Mouse (Mus musculus) bone marrow macrophage, adult 2 months (primary cell): ENCODE data around the gene Borcs6.

Source experiments
- CTCF ChIP-seq: IDR thresholded peaks from 2 replicates; pipeline ENCODE4 v1.5.1; 2012; ENCODE audit warnings: low read depth, mild to moderate bottlenecking, low read length, moderate library complexity
- POLR2A ChIP-seq: IDR thresholded peaks from 2 replicates; pipeline ENCODE4 v1.6.1; 2012; ENCODE audit warnings: mild to moderate bottlenecking, low read depth, low read length, borderline replicate concordance

DNA sequence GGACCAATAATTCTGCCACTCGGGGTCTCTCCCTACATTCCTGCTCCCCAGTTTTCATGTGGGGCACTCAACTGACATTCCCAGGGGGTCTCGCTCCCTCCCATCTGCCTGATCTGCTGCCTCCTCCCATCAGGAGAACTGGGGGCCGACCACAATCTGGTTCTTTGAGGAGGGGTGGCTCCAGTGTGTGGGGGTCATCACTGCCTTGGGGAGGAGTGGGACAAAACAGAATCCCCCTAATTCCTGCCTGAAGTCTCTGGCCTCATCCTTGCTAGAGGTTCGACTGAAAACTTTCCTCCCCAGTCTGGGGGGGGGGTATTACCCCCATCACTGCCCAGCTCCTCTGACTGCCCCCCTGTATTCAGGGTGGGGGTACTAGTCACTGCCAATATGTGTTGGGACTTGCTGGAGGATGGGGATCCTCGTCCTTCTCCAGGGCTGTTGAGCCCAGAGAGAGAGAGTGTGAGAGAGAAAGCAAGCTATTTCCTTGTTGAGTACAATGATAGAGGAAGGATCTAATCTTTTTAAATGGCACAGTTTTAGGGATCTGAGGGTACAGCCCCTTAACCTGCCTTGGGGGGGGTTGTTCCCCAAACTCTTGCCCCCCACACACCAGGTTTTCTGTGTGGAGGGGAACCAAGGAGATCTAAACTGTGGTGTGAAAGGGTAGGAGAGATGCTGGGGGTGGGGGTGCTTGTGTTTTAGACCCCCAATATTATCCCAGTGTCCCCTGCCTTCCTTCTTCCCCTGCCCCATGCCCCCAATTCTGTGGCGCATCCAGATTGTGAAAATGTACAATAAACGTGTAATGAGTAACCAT lies 32.3 kb downstream of the Borcs6 start:
- TF ChIP-seq POLR2A (no peak), CTCF (no peak)
